Mouse (Mus musculus): ENCODE measurements at regions not wholly inside any gene's neighbourhood (a gene's known extent, or its start where the extent isn't known, plus 50 kb on each side); places are given as distances from the start of the nearest gene placed in this dataset.

DNA sequence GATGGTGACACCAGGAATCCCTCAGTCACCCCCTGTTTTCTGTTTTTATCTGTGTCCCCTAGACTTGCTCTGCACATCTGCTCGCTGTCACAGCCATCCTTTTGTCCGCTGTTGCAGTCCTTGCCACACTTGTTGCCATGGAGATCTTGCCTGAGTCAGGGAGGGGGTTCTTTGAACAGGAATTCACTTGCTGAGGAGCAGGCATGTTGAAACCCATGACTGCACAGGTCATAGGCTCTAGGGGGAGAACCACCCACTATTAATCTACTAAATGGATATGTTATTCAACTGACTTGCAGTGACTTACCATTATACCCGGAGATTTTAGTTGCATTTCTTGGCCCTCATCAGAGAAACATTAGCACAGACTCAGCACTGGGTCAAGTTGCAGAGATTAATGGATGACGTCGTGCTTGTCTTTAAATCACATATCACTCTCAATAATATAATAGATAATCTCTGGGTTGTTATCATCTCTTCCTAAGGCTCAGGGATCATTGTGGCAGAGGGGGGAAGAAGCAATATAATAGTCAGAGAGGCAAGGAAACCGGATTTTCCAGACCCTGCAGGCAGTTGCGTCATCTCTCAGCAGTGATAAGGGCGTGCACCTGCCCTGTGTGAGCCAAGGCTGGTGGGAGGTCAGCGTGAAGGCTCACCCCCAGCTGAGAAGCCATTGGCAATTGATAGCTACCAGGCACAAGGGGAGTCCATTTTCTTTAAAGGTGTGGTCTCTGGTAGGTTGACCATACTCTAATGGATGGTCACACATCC is 95.9 kb upstream of the Serp2 start:
- Histone ChIP-seq H3K27ac (no peak overlapping the region), H3K4me3 (no peak overlapping the region)
- intact Hi-C loops (cut with DNase I), result no loop called here
- no peak for DNase-seq
- no peak for TF ChIP-seq CTCF (IDR thresholded peaks at IDR 0.05)

DNA sequence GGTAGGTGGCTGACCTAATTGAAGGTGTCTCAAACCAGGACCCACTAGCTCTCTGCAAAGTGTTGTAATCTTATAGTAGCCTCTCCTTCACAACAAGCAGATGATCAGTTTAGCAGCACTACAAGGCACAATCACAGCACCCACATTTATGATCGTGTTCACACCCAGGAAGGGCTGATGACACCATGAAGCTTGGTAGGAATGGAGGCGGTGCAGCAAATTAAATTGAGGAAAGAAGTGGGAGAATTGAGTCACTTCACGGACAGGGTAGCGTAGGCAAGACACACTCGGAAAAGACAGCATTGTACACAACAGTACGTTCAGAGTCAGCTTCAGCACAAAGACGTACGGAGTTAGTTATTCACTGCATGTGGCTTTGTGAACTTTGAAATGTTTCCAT is 94.4 kb upstream of the Serp2 start:
- Histone ChIP-seq H3K27ac (no peak overlapping the region), H3K4me3 (no peak overlapping the region)
- no peak for TF ChIP-seq CTCF (IDR thresholded peaks at IDR 0.05)
- intact Hi-C loops (cut with DNase I), result no loop called here
- DNase-seq, result no peak

GRCm38 (mm10) chr14:76649927-76650326 is 93.2 kb upstream of the Serp2 start:
- Histone ChIP-seq H3K27ac (no peak overlapping the region), H3K4me3 (no peak overlapping the region)
- intact Hi-C loops (cut with DNase I), result no loop called here
- TF ChIP-seq CTCF (IDR thresholded peaks at IDR 0.05), result no peak
- DNase-seq, result no peak

DNA sequence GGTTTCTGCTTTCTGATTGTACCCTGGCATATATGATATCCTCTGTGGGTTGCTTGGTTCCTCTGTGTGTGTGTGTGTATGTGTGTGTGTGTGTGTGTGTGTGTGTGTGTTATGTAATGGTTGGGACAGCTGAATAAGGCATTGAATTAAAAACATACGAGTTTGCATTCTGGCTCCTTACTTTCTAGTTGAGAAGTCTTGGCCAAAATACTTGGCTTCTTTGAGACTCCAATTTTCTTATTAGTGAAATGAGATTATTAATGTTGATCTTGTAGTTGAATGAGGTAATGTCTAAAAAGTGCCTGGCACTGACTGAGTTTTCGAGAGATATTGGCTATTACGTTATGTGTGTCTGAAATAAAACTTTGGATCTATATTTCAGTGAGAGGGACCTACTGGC is 88.0 kb upstream of the Serp2 start:
- intact Hi-C loops (cut with DNase I), result no loop called here
- no peak overlapping the region for H3K27ac ChIP-seq
- DNase-seq, result no peak
- TF ChIP-seq CTCF (IDR thresholded peaks at IDR 0.05), result no peak
- no peak overlapping the region for H3K4me3 ChIP-seq

DNA sequence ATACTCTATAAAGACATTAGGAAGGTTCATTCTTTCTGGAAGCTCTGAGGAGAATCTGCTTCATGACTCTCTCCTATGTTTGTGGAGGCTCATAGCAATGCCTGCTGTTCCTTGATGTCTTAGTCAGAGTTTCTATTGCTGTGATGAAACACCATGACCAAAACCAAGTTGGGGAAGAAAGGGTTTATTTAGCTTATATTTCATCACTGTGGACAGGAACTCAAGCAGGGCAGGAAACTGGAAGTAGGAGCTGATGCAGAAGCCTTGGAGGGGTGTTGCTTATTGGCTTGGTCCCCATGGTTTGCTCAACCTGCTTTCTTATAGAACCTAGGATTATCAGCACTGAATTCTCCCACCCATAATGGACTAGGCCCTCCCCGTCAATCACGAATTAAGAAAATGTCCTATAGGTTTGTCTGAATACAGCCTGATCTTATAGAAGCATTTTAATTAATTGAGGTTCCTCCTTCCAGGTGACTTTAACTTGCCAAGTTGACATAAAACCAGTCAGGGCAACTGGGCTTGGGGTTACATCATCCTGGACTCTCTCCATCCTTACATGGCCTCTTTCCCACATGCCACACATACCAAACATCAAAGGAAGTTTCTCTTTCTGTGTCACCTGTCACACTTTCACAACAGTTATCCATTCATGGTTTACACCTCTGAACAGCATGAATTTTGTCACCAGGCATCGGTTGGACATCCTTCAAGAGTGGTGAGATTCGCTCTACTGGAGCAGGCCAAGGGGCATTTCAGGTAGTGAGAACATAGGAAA is 85.3 kb upstream of the Serp2 start:
- no peak for TF ChIP-seq CTCF (IDR thresholded peaks at IDR 0.05)
- Histone ChIP-seq H3K4me3 (no peak overlapping the region), H3K27ac (no peak overlapping the region)
- intact Hi-C loops (cut with DNase I), result no loop called here
- DNase-seq, result no peak

- Histone ChIP-seq H3K27ac (peak overlapping the region; percentile 46; the same call in 1 of the 2 replicates), H3K4me3 (no peak overlapping the region)
- no peak for DNase-seq
- TF ChIP-seq CTCF (IDR thresholded peaks at IDR 0.05), result no peak
- intact Hi-C loops (cut with DNase I), result loop anchor here (5.0 kb wide), 1 partner anchor 39 kb away; no protein-coding TSS in a partner anchor
These were observed 76.5 kb upstream of the Serp2 start for GRCm38 (mm10) chr14:76633170-76633569.

DNA sequence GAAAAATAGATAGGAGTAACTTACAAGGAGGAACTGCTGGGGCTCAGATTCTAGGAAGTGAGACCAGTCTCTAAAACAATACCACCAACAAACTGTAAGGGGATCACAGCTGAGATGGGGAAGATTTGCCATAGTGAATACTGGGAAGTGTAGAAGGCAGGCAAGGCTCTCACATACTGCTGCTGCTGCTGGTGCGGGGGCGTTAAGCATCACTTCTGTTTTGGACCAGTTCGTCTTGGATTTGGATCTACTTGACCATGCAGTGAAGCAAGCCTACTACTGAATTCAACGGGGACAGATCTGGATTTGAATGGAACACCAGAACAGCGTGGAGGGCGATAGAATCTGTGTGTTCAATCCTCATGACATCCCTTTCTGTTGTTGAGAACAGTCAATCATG is 76.1 kb upstream of the Serp2 start:
- no peak for DNase-seq
- intact Hi-C loops (cut with DNase I), result loop anchor here (1.0 to 5.0 kb wide), 2 partner anchors 40 to 117 kb away; no protein-coding TSS in a partner anchor
- Histone ChIP-seq H3K4me3 (no peak overlapping the region), H3K27ac (peak overlapping the region; percentile 46; the same call in 1 of the 2 replicates)
- TF ChIP-seq CTCF (IDR thresholded peaks at IDR 0.05), result no peak

DNA sequence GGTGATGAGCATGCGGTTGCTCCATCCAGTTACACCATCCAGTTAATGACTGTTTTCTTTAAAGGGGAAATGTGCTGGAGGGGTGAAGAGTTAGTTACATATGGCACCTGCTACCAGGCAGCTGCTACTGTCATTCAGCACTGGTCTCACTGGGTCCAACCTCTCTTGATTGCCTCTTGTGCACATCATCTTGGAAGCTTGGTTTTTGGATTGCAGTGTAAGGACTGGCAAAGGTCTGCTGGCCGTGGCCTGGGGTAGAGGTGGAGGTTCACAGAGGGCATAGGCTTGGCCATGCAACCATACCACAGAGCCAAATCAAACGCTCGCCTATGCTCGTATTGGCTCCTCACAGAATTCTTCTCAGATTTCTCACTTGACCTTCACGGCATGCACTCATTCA is 75.1 kb upstream of the Serp2 start:
- peak; percentile 84 for DNase-seq
- no peak overlapping the region for H3K4me3 ChIP-seq
- TF ChIP-seq CTCF (IDR thresholded peaks at IDR 0.05), result no peak
- intact Hi-C loops (cut with DNase I), result loop anchor here (1.0 to 5.0 kb wide), 2 partner anchors 41 to 118 kb away; no protein-coding TSS in a partner anchor
- peak overlapping the region; percentile 68 for H3K27ac ChIP-seq

- peak; percentile 27 for DNase-seq
- no peak for TF ChIP-seq CTCF (IDR thresholded peaks at IDR 0.05)
- peak overlapping the region; percentile 68 for H3K27ac ChIP-seq
- intact Hi-C loops (cut with DNase I), result loop anchor here (5.0 kb wide), 1 partner anchor 41 kb away; no protein-coding TSS in a partner anchor
- no peak overlapping the region for H3K4me3 ChIP-seq
These were observed 74.5 kb upstream of the Serp2 start for GRCm38 (mm10) chr14:76631181-76631580.

- no peak for TF ChIP-seq CTCF (IDR thresholded peaks at IDR 0.05)
- Histone ChIP-seq H3K27ac (no peak overlapping the region), H3K4me3 (no peak overlapping the region)
- DNase-seq, result peak; percentile 52
- intact Hi-C loops (cut with DNase I), result loop anchor here (5.0 kb wide), 1 partner anchor 42 kb away; no protein-coding TSS in a partner anchor
These were observed 73.3 kb upstream of the Serp2 start for GRCm38 (mm10) chr14:76629913-76630478.

DNA sequence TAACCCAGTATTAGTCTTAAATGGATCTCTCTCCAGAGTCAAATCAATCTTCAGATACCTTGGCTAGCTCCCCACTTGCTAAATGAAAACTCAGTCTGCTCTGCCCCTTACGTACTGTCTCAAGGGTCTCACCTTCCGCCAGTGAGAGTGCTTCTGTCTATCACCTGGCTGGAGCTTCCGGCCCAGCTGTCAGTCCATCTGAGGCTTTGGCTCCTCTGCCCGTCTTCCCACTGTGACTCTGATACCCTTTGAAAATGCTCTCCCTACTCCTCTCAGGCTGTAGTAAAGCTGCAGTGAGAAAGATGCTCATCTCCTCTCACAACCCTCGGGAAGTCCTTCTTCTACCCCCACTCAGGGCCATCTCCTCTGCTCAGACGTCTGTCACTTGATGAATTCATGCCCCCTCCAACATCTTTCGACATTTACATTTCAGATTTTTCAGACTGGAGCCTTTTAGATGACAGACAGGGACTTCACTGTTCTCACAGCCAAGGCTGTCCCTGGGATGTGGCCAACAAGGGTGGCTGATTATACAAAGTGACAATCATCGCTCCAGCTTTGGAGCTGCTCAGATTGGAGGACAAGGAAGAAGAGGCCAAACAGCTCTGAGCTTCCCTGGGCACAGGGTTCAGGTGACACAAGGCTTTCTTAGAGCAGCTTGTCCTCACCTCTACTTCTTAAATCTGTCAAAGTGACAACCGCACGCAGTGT is 71.6 kb upstream of the Serp2 start:
- no peak for TF ChIP-seq CTCF (IDR thresholded peaks at IDR 0.05)
- intact Hi-C loops (cut with DNase I), result no loop called here
- DNase-seq, result no peak
- Histone ChIP-seq H3K27ac (no peak overlapping the region), H3K4me3 (no peak overlapping the region)

- H3K27ac ChIP-seq, result no peak overlapping the region
- intact Hi-C loops (cut with DNase I), result no loop called here
- no peak for TF ChIP-seq CTCF (IDR thresholded peaks at IDR 0.05)
These were observed 69.1 kb upstream of the Serp2 start for GRCm38 (mm10) chr14:76625589-76626368.

More at GRCm38 (mm10) chr14:76625589-76626368, 69.1 kb upstream of the Serp2 start:
- no peak for DNase-seq
- H3K4me3 ChIP-seq, result no peak overlapping the region
